Mouse (Mus musculus) hematopoietic stem cell, adult 5-6 weeks (primary cell): ENCODE measurements at regions not wholly inside any gene's neighbourhood (a gene's known extent, or its start where the extent isn't known, plus 50 kb on each side); places are given as distances from the start of the nearest gene placed in this dataset.

ENCODE experiments used
- ATAC-seq, 2 experiments: fragments of 125-278 bp in 1 of 2; replicated peaks in 1 of 2; 2 replicates each; pipeline ENCODE4 v1.8.0; 2016 to 2017; ENCODE audit warnings: inconsistent platforms in 2 of 2, mild to moderate bottlenecking in 2 of 2, moderate number of reproducible peaks in 2 of 2, low read depth in 1 of 2, moderate TSS enrichment in 1 of 2; ENCODE audit not compliant: low FRiP score in 2 of 2, poor library complexity in 2 of 2, severe bottlenecking in 2 of 2, insufficient read depth in 1 of 2, low TSS enrichment in 1 of 2

DNA sequence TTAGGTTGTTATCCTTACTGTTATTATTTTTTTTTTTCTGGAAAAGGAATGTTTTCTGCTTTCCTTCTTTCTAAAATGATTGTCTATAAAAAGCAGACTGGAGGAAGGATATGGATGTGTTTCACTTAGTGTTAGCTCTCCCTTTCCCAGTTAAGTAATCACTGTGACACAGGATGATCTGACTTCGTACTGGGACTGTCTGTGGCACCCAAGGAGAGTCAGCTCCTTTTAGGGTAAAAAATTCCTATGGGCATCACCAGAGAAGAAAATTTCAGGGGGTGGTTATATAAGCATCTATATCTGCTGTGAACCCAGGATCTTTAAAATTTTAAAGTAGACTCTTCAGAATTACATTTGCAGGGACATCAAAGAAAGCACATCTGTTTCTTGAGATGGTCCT is 411.2 kb upstream of the Fbxo33 start:
- no peak for ATAC-seq

DNA sequence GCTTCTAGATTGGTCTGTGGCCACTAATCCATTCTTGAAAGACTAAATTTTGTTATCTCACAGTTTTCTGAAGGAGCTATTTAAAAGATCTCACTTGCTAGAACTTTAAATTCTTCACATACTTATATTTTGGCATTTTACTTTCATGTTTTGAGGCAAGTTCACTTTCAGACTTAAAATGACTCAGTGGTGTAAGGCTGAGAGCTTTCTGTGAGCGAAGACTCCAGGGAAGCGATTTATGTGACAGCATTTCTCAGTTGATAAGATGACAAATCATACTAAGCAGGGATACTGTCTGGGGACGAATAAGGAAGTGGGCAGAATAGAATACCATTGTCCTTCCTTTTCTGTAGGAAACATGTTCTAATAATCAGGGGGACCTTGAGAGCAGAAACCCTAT is 403.6 kb upstream of the Fbxo33 start:
- no peak for ATAC-seq

DNA sequence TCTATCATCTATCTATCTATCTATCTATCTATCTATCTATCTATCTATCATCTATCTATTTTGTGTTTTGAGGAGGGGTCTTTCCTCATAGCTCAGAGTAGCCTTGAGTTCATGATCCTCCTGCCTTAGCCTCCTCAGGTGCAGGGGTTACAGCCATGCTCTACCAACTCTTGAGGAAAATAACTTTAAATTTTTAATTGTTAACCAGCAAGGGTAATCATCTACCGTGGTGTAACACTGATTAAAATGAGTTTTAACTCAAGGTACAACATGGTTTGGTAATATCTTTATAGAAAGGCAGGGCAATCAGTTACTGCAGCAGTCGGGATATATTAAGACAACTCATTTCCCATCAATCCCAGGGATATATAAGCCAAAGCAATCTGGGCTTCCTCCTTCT is 401.6 kb upstream of the Fbxo33 start:
- ATAC-seq: no peak

DNA sequence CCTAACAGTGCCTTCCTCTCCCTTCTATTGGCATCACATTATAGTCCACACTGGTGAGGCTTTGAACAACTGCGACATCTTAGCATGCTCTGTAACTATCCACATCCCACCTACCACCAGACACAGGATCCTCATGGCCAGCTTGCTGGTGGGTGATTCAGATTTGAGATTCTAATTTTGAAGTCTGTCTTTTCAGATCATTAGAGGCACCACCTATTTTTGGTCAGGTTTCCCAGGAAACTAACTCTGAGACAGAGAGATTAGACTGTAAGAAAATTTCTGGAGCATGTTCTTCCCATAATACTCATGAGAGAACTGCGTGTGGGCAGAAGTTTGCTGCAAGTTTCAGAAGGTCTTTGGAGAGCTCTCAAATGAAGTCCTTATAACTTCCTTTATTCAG is 400.8 kb upstream of the Fbxo33 start:
- ATAC-seq: no peak

DNA sequence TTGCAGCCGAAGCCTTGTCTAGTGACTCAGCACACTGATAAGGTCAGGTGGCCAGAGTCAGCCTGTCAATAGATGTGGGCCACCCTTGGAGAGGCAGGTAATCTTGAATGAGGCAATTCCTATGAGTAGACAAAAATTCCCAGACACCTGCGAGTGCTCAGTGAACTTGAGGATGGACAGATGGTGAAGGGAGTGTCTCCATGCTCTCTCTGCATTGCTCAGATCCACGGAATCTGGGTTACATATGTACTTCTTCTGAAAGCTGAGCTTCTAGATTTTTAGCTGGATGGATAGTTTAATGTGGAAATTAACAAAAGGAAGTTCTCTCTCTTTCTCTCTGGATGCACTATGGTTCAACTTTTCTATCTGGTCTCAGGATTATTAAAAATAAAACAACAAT is 396.6 kb upstream of the Fbxo33 start:
- no peak for ATAC-seq

DNA sequence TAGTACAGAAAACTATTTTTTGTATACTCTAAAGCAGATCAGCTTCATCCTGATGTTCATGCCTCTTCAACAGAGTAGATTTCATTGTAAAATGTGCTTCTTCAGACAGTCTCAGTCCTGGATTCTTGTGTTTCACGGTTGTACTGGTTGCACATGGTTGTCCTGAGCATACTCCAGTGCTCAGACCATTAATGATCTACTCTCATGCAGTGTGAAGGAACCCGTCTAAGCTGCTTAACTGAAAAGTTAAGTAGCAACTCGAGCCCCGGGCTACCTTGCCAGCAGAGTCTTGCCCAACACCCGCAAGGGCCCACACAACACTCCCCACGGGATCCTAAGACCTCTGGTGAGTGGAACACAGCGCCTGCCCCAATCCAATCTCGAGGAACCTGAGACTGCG is 380.3 kb upstream of the Fbxo33 start:
- ATAC-seq: no peak

DNA sequence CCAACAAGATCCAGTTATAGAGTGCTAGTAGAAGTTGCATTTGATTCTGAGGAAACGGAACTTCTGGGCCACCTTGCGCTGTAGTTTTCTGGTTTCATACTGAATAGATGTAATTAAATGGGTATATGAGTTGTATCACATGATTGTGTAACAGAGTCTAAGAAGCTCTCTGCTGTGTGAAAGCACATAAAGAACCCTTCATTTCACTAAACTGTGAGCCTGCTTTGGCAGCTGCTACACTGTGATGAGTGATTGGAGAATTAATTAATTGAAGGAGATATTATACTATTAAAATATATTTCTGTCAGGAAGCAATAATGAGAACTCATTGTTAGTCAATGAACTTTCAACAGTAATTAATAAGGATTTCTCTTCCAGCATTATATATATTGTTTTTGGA is 369.8 kb upstream of the Fbxo33 start:
- no peak for ATAC-seq

DNA sequence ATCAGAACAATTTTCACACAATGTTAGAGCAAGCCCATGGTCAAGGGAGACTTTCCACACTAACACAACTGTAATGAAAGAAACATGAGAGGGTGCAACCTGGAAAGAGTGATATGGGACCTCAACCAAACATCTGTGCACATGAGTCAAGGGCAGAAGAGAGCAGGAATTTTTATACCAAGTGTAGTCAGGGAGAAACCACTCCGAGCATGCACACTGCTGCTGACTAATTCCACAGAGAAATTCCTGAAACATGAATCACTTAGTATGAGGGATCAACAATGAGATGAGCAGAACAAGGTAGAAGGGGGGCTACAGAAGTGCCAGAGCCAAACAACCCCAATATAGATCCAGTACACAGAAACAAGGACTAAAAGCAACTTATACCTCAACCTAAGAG is 363.1 kb upstream of the Fbxo33 start:
- no peak for ATAC-seq

DNA sequence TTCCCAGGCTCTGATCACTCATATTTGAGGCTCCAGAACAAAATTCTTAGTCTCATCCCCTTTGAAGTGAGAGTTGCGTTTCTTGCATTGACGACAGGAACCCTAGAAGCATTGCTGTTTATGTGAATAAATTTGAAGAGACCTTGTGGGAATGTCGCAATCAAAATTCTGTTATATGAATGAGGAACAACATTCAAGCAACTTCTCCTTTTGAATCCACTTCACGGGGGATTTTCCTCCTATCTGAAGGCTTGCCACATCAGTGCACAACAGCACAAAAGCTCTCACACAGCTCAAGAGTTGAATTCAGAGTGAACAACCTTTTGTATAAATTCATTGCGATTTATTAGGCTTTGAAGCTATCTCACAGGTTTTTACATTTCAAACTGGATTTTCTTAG is 360.2 kb upstream of the Fbxo33 start:
- ATAC-seq: no peak; a peak in 1 of 4 replicates

DNA sequence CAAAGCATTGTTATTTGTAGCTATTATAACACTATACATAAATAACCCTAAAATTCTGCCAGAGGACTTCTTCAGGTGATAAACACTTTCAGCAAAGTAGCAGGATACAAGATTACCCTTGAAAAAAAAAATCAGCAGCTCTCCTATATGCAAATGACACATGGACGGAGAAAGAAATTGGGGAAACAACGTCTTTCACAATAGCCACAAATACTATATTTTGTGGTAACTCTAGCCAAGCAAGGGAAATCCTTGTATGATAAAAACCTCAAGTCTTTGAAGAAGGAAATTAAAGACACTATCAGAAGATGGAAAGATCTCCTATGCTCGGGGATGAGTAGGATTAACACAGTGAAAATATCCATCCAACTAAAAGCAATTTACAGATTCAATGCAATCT is 344.4 kb upstream of the Fbxo33 start:
- ATAC-seq: no peak

DNA sequence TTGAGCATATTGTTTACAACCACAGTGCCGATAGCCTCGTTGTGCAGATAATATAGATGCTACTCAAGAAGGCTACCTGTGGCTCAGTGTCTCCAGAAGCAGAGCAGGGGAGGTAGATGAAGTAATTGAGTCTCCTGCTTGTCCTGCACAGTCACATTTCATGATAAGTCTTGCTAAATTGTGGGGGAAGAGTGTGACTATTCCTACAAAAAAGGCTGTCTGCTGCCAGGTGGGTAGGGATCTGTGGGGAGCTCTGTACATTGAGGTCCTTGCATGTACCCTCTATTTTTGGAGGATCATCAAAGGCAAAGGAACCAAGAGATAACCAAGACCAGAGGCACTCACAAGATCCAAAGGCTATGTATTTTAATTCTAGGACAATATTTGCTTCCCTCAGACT is 320.3 kb upstream of the Fbxo33 start:
- ATAC-seq: no peak

DNA sequence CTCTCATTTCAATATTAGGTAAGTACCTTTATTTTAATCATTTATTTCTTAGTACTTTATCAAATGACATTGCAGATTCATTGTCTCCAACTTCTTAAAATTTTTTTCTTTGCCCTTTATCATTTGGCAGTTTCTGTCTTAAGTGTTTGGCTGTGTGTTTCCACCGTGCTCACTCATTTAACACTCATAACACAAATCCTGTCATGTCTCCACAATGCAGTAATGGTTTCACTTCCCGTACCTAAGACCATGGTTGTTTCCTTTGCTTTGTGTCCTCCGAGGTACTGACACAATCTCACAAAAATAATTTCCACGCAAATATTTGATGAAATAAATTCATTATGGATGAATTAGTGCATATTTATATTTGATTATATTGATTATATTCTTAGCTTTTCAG is 311.0 kb upstream of the Fbxo33 start:
- ATAC-seq: no peak

DNA sequence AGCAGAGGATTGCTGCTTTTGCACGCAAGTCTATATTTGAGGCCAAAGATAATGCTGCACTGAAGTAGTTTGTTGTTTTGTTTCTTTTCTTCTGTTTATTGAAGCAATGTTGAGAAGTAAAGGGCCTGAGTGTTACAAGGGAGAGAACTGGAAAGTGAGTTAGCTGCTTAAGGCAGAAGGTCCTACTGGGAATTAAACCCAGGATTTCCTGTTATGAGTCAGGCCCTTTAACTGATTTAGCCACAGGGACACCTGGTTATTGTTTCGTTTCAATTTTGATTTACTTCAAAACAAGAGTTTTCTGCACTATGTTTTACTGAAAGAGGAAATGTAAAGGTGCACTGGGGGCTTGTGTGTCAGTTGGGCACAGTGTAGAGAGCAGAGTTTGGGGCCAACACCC is 303.8 kb upstream of the Fbxo33 start:
- ATAC-seq: no peak

DNA sequence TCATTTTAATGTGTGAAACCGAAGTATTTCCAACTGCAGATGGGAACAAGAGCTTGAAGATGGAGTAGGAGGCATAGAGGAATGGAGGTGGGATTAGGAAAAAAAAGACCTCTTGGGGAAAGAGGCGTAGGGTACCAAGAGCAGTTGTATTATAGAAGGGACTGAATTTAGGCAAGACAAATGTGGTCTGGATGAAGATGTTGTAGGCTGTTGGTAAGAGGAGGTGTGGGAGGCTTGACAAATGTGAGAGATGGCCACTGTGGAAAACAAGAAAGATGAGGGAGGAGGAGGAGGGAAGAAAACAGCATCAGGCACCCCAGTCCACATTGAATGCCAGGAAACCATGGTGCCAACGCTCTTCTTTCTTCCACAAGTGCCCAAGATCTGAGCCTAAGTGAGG is 302.4 kb upstream of the Fbxo33 start:
- no peak for ATAC-seq

DNA sequence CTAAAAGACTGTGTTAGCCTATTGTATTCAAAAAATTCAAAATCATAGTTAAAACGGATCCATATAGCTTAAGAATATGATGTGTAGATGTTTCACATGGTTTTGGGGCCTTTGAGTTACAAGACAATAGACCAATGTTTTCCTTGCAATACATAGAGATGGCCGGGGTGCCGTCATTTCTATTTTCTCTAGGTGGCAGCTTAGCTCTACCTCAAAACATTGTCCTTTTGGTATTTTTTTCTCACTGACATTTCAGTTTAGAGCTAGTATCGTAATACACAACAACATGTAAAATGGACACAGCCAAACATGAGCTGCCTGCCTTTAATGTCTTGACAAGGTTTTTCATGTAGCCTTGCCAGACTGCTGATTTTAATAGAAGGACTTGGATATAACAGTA is 290.3 kb upstream of the Fbxo33 start:
- no peak for ATAC-seq

DNA sequence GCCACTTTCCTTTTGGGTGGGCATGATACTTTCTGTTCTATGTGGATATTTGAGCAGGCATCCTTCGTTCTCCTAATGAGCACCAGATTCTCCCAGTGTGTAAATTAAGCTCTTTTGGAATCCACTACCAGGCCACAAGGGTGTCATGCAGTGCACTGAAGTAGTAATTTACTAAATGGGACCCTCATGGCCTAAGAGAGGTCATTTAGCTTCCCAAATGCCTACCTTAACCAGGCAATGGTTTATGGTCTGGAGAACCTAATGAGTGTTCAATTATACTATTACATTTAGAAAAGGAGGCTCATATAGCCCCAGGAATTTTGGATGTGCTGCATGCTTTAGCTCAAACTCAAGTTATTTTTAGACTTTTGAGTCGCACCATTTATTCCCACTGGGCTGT is 289.6 kb upstream of the Fbxo33 start:
- no peak for ATAC-seq

DNA sequence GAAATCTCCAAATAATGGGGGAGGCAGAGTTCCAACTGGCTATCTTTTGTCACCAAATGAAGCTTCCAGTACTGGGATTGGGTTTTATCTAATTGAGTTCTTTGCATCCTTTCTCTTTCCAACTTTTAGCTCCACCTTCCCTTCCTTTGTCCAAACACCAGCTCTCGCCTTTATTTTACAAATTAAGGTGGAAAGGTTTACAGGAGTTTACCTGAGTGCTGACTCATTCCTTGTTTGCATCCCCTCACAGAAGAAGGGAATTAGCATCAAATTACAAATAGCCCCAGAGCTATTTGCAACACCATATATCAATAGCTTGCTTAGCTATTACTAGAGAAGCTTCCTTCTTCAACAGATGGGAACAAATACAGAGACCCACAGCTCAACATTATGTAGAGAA is 287.9 kb upstream of the Fbxo33 start:
- ATAC-seq: no peak

DNA sequence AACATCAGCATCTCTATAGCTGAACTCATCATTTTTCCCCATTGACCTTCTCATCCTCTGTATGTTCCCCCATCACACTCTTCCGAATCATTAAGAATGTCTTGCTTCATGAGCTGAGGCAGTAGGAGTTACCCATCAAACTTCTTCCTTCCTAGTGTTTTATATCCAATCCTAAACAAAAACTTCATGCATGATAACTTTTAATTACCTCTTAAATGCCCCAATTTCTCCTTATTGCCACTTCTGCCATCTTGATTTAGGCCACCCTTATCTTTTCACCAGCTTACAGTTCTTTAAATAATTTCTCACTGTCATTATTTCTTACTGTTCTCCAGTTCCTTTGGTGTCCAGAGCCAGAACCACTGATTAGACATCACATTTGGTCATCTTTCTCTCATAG is 277.9 kb upstream of the Fbxo33 start:
- no peak for ATAC-seq

DNA sequence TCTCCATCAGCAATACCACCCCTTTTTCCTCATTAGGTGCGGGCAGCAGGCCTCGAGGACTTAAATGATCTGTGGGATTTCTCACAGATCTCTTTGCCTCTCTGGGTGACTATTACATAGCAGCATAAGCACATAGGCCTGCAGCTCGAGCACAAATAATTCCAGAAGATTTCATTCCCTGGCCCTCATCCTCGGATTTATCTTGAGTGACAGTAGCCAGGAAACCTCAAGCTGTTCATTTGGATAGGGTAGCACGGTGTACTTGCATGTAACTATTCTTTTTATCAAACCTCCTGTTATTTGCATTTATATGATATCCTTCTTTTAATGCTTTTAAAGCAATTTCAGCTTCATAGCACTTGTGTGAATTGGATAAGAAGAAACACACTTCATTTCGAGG is 268.5 kb upstream of the Fbxo33 start:
- no peak for ATAC-seq

DNA sequence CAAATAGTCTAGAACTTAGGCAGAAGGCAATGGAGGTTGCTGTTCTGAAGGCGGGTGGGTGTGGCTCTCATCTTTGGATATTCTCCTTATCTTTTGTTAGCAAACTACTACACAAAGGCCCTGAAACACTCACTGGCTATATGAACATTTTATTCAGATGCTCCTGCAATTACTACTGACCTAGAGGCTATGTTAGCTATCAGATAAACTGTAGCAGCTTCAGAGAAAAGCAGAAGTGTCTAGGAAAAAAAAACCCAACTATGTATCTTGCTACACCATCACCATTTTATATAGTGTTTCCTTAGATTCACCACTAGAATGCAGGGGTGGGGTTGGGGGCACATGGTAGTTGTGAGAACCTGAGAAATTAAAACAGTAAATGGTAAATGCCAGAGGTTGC is 268.0 kb upstream of the Fbxo33 start:
- ATAC-seq: no peak
